Mouse (Mus musculus): ENCODE measurements at regions not wholly inside any gene's neighbourhood (a gene's known extent, or its start where the extent isn't known, plus 50 kb on each side); places are given as distances from the start of the nearest gene placed in this dataset.

- TF ChIP-seq POLR2A (IDR thresholded peaks at IDR 0.05; ENCODE audit: low read depth, low read length) = no peak
- no peak for TF ChIP-seq CTCF (conservative IDR thresholded peaks at IDR 0.05; ENCODE audit: insufficient read depth, insufficient read length, low read depth, low read length)
Observed at GRCm38 (mm10) chr13:60054531-60054930, 122.6 kb downstream of the Gas1 start.
